Mouse (Mus musculus) induced T-regulatory cell, adult 2 months (primary cell): ENCODE measurements around the gene Jam3.

ENCODE experiments used
- DNase-seq: peaks from one replicate; pipeline ENCODE4 v3.0.0-alpha.2; 2012; ENCODE audit warnings: low read depth

Gene Jam3

DNA sequence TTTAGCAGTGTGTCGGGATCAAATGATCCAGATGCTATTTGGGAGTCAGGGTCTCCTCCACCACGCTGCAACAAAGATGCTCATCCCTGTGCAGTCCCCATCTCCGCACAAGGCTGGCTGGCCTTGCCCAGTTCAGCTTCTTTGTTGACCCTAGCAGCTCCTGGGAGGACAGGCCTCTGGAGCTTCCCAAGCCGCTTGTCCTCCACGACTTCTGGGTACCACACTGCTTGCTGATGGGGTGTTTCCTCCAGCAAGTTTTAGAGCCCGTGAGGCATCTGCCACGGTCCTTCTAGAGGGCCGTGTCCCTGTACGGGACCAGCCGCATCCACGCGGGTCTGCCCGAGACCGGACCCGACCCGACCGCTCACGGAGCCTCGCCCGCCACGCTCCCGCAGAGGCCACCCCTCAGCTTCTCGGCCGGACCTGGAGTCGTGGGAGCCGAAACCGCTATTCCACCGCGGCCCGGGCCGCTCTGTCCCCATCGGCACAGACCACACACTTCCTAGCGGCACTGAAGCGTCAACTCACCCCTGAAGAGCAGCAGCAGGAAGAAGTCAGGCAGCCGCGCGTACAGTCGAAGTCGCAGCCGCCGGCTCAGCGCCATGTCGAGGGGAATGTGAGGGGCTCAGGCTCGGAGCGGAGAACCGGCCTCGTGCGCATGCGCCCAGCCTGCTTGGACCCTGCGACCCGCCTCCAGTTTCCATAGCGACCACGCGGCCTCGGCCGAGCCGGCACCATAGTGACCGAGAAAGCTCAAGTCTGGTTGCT lies at the start of gene Jam3:
Gene Jam3, minus strand, starts transcription at position 659 of the 768 bp plus-strand sequence.
- DNase-seq: peak; percentile 21

DNA sequence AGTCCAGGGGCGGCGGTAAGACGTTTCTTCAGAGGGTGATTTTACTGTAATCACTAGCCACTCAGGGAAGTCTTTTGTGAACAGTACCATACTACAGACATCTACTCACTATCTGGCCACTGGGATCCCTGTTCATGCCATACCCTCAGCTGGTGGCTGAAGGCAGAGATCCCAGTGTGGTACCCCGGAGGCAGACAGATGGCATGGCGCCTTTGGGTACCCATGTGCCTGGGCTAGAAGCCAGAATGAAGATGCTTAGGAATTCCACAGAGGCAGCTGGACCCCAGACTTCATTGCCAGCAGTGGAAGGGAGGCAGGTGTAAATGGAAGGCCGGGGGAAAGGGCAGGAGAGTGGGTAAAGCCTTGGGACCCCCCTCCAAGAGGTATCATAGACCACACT lies 49.0 kb upstream of the Jam3 start:
- DNase-seq: no peak

DNA sequence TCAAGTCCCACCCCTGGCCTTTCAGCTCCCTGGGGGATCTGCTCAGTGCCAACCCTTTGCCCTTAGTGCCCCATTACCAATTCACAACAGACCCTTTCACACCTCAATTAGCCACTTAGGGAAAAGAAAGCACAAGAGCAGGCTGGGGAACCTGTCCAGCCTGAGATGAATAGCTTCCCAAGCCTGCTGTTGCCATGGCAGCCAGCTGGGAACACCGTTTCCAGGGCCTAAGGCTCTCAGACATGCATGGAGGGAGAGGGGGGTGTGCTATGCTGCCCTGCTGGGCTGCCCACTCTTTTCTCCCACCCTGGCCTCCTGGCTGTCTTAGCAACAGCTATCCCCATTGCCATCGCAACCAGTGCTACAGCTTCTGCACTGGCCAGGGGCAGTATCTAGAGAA lies 47.9 kb upstream of the Jam3 start:
- DNase-seq: no peak

DNA sequence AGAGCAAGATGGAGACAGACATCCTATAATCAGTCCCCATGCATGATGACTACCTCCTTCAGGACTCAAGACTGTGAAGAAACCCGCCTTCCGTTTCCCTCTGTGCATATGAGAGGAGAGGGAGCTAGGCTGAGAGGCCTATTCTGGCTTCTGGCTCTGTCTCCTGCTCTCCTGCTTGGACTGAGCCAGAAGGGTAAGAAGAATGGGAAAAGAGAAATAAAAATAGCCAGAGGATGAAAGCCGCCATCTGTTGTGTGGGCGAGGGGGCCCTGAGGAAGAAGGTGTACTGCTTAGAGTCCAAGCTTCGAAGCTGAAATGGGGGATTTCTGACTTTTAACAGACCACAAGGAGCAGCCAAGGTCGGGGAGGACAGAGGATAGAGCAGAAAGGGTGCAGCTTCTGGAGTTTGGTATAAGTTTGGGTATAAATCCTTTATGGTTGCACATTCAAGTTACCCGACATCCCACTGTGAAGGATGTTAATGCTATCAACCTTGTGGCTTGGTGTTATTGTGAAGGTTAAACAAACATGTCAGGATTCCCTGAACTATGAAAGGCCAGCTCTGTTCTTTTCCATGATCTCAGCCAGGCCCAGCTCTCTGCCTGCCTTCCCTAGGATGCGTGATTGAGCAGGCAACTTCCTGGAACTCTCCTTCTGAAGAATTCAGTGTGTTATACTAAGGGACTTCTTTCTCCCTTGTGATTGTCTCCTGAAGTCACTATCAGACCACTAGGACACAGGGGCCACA lies 46.4 kb upstream of the Jam3 start:
- DNase-seq: no peak

DNA sequence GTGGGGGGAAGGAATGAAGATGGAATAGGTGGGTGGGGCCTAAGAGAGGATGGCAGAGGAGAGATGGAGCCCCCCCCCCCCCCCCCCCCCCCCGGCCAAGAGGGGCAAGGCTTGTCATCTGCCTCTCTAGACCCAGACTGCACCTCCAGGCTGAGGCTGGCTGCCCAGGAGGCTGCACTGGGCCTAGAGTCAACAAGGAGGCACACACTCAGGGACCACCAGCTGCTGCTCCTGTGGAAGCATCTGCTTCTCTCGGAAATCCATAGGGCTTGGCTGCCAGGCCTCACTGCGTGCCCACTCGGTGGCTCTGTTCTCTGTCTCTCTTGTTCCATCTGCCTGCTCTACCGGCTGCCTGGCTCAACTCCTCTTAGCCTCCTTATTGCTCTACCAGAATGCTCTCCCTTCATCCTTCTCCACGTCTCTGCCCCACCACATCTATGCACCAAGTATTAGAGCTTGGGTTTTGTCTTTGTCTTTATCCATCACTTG lies 38.4 kb upstream of the Jam3 start:
- no peak for DNase-seq

DNA sequence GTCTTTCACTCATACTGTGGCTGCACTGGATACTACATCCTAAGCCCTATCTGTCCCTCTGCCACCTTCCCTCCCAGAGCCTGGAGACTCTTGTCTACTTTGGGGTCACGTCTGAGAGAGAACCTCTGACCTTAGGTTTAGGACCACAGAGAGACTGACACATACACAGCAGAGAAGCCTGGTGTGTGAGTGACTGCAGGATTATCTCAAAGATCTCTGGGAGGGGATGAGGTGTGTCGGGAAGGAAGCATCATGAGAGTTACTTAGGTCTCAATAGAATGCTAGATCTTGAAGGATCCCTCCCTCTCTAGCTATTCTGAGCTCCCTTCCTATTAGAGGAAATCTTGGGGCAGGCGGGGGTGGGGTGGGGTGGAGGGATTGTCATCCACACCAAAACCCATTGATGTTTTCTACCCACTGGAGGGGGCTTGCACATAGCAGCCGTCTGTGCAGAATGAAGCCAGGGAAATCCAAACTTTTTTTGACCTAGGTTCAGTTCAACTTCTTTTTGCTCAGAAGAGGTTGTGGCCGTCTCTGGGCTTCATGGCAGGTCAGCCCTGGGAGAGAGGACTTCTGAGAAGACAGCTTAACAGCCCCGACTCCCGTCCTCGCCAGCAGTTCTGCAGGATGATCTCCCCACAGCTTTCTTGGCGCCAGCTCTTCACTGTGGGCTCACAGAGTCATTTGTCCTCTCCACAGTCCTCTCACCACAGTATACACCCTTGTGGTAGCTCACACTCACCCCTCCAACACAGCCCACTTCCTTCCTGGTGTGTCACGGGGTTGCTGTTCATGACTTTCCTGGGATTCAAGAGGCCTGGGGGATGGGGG lies 37.8 kb upstream of the Jam3 start:
- no peak for DNase-seq

GRCm38 (mm10) chr9:27192001-27192760 lies 37.0 kb upstream of the Jam3 start:
- DNase-seq: peak; percentile 24

DNA sequence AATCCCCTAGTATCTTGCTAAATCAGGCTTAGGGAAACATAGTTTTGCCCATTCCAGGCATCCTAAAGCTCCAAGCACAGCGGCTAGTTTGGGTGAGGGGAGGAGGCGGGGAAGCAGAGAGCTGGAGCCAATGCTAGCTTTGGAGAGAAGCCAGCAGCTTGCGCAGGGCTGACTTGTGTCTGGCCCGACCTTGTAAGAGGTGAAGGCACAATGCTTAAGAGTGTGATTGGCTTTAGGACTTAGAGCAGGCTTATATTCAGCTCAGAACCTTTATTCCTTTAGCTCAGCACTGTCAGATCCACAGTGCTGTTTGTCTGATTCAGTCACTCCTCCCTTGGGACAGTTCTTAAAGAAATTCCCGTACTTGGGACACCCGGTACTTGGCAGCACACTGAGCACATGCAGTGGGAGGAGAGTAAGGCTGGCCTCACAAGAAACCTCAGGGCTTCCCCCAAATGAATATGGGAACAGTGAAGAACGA lies 36.3 kb upstream of the Jam3 start:
- DNase-seq: no peak

DNA sequence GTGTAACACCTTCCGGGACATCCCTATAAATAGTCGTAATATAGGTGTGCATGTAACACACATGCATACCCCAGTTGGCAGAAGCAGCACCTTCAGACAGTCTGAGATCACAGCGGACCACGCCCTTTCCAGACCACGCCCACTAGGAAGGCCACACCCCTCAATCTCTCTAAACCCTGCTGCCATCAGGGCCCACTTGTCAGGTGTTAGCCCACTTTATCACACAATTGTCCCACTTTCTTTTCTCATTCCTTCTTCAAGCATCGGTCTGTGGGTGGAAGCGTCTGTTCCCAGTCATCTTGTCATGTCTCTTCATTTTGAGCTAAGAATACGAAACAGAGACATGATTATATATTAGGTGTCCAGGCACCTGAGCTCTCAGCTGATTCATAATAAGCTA lies 35.2 kb upstream of the Jam3 start:
- no peak for DNase-seq

- no peak for DNase-seq
These were observed 34.1 kb upstream of the Jam3 start for GRCm38 (mm10) chr9:27189306-27189705.

DNA sequence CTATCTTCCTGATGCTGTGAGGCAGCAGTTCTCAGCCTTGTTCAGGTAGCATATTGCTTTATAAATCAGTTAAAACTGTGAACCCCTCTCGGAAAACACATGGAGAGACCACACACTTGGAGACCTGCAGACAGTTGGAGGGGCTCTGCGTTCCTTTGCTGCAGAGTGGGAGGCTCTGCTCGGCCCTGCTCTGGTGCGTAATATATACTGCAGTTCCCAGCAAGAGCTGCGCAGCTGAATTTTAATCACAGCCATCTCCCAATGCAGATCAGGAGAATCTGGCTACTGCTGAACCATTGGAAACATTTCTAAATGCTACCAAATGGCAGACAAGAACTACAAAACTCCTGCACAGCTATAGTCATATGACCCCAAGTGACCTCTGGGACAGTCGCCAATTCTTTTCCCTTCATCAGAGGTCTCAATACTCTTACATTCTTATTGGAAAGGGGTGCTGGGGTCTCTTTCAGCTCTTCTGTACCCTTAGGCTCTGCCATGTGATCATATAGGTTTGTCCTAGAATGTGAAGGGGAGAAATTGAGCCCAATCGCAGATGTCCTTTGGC lies 33.5 kb upstream of the Jam3 start:
- DNase-seq: no peak

DNA sequence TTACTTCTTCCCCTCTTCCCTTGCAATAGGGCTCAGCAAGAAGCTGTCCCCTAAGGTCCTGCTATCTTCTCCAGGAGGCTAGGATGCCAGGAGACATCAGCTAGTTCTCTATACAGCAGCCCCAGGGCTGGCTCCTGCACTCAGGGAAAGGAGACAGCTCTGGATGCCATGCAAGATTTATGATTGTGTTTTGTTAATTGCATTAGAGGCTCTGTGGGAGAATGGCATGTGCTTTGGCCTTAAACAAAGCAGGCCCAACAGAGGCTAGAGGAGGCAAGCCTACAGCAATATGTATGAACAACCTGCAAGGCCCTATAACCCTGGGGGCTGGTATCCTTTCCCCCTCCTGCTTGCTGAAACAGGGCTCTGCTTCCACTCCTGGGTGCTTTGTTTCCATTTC lies 30.6 kb upstream of the Jam3 start:
- DNase-seq: no peak

GRCm38 (mm10) chr9:27182087-27182486 lies 26.9 kb upstream of the Jam3 start:
- DNase-seq: no peak

- DNase-seq: no peak
These were observed 25.3 kb upstream of the Jam3 start for GRCm38 (mm10) chr9:27180492-27180891.

DNA sequence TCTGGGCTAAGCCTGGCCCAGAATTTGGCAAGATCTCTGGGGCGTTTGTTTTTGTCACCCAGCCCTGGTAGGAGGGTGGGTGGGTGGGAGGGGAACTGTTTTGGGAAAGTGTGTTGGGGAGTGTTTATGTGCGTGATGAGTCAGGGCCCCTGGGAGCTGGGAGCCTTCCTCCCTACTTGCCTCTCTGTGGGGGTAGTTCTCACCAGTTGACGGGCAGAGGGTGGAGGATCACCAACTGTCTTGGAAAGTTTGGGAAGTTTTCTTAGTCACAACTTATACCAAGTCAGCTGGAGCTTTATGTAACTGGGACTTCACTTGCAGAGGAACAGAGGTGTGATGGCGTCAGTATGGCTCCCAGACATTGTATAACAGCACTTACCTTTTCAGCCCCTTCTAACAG lies 23.7 kb upstream of the Jam3 start:
- DNase-seq: no peak

GRCm38 (mm10) chr9:27176154-27176553 lies 20.9 kb upstream of the Jam3 start:
- DNase-seq: peak; percentile 36

- DNase-seq: no peak
These were observed 20.5 kb upstream of the Jam3 start for GRCm38 (mm10) chr9:27175682-27176081.

DNA sequence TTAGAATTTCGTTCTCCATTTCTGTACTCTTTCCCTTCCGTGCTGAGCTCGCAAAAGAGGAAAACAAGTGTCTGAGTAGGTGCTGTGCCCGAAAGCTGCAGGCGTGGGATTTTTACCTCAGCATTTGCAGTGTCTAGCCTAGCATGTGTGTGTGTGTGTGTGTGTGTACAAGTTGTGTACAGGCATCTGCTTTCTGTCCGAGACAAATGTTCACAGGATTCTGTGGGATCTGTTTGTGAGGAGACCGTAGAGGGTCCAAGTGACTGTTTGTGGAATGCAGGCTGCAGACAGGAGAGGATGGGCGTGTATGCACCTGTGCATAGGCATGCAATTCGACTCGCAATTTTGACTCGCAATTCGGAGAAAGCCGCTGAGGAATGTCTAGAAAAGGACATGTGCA lies 20.0 kb upstream of the Jam3 start:
- no peak for DNase-seq

- no peak for DNase-seq
These were observed 18.9 kb upstream of the Jam3 start for GRCm38 (mm10) chr9:27174079-27174478.

GRCm38 (mm10) chr9:27173646-27174045 lies 18.4 kb upstream of the Jam3 start:
- no peak for DNase-seq

DNA sequence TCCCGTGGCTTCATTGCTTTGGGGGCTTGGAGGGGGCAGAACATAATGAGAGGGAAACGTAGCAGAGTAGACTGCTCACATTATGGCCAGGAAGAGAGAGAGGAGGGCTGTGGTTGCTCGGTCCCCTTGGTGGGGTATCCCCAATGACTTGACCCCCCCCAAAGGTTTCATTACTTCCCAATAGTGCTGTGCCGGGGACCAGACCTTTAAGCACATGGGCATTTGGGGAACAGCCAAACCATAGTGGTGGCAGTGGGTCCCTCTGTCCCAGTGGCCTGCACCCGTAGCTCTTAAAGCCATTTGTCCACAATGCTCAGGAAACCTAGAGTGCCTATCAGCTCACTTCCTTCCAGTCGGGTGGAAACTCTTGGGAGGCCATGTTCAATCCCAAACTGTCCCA lies 17.6 kb upstream of the Jam3 start:
- no peak for DNase-seq
